Mouse (Mus musculus) C2C12 (cell line): ENCODE results near the gene Slc35a3. TPM values are rescaled to one million over a fixed set of nuclear protein-coding genes. Genes with fewer than 3 reads are reported as not detected.

Experiments used
- H3K27me3 ChIP-seq: one replicate; pipeline ENCODE4 v1.6.1; 2011; ENCODE audit not compliant: control insufficient read depth, insufficient read depth, insufficient read length
- H3K36me3 ChIP-seq: one replicate; pipeline ENCODE4 v1.6.1; 2011; ENCODE audit not compliant: control insufficient read depth, insufficient read depth
- H3K4me3 ChIP-seq: one replicate; pipeline ENCODE4 v1.5.1; 2011; ENCODE audit warnings: mild to moderate bottlenecking, control low read depth; ENCODE audit not compliant: poor library complexity, insufficient read depth, severe bottlenecking
- H3K79me2 ChIP-seq: one replicate; pipeline ENCODE4 v1.6.1; 2011; ENCODE audit not compliant: control insufficient read depth, insufficient read depth
- H3K79me3 ChIP-seq: one replicate; pipeline ENCODE4 v1.6.1; 2011; ENCODE audit warnings: low read depth, control low read depth
- H3ac ChIP-seq: one replicate; pipeline ENCODE3; 2011; ENCODE audit warnings: low read depth; ENCODE audit not compliant: control insufficient read depth, insufficient read length
- CEBPB ChIP-seq: IDR thresholded peaks from one replicate; pipeline ENCODE4 v1.6.1; 2011; ENCODE audit warnings: low read depth, mild to moderate bottlenecking, control low read depth, moderate library complexity
- CTCF ChIP-seq: IDR thresholded peaks from one replicate; pipeline ENCODE4 v1.5.1; 2011; ENCODE audit not compliant: control insufficient read depth, insufficient read depth, insufficient read length
- FOSL1 ChIP-seq: IDR thresholded peaks from one replicate; pipeline ENCODE4 v1.8.0; 2011; ENCODE audit warnings: mild to moderate bottlenecking, low read length; ENCODE audit not compliant: poor library complexity, insufficient read depth, severe bottlenecking
- MAX ChIP-seq: IDR thresholded peaks from one replicate; pipeline ENCODE4 v1.6.1; 2011; ENCODE audit warnings: mild to moderate bottlenecking, control low read depth
- MYOD1 ChIP-seq: IDR thresholded peaks from one replicate; pipeline ENCODE4 v1.6.1; 2011; ENCODE audit warnings: low read depth; ENCODE audit not compliant: control insufficient read depth, insufficient read length
- MYOG ChIP-seq: IDR thresholded peaks from one replicate; pipeline ENCODE4 v1.6.1; 2011; ENCODE audit not compliant: control insufficient read depth, insufficient read length; ENCODE audit errors: extremely low read depth
- USF1 ChIP-seq: IDR thresholded peaks from one replicate; pipeline ENCODE4 v1.6.1; 2011; ENCODE audit warnings: low read depth, mild to moderate bottlenecking, control low read depth, moderate library complexity
- polyA plus RNA-seq: library from polyadenylated mRNA; unstranded; fragments of >200 nt; fragmentation: generic; extraction: Trizol; gene quantifications from one replicate; pipeline ENCODE4 v1.2.1, GENCODE M21; 2012; ENCODE audit warnings: missing spikeins

Slc35a3 gene
- polyA plus RNA-seq, 1 experiment, result 4.2 TPM

- Histone ChIP-seq H3K27me3 (no peaks in the 10 kb centered on the region), H3ac (no peak overlapping the region), H3K4me3 (no peak overlapping the region), H3K79me3 (no peaks in the 10 kb centered on the region), H3K79me2 (no peaks in the 10 kb centered on the region), H3K36me3 (peaks cover 61% of the 10 kb centered on the region)
- TF ChIP-seq USF1, result no peak
- TF ChIP-seq CTCF, result no peak
Measured at GRCm38 (mm10) chr3:116632971-116633370, 79.7 kb downstream of the Slc35a3 start.

GRCm38 (mm10) chr3:116631459-116631858, 81.2 kb downstream of the Slc35a3 start:
- Histone ChIP-seq H3K79me2 (no peaks in the 10 kb centered on the region), H3K4me3 (no peak overlapping the region), H3ac (no peak overlapping the region), H3K36me3 (peaks cover 61% of the 10 kb centered on the region), H3K79me3 (no peaks in the 10 kb centered on the region), H3K27me3 (no peaks in the 10 kb centered on the region)
- TF ChIP-seq MAX (no peak), FOSL1 (no peak), MYOD1 (no peak), USF1 (no peak), CTCF (no peak), MYOG (no peak), CEBPB (no peak)

GRCm38 (mm10) chr3:116622641-116623040, 90.0 kb downstream of the Slc35a3 start:
- no peaks in the 10 kb centered on the region for H3K79me3 ChIP-seq
- no peaks in the 10 kb centered on the region for H3K27me3 ChIP-seq
- H3K4me3 ChIP-seq, result no peak overlapping the region
- H3ac ChIP-seq, result no peak overlapping the region
- no peaks in the 10 kb centered on the region for H3K79me2 ChIP-seq
- peaks cover 38% of the 10 kb centered on the region for H3K36me3 ChIP-seq
- TF ChIP-seq MAX, result no peak
- no peak for TF ChIP-seq MYOD1
- TF ChIP-seq FOSL1, result no peak
- no peak for TF ChIP-seq MYOG
- TF ChIP-seq USF1, result no peak
- TF ChIP-seq CTCF, result no peak
- no peak for TF ChIP-seq CEBPB

- Histone ChIP-seq H3ac (no peak overlapping the region), H3K4me3 (no peak overlapping the region), H3K27me3 (no peaks in the 10 kb centered on the region), H3K79me3 (no peaks in the 10 kb centered on the region), H3K36me3 (peaks cover 45% of the 10 kb centered on the region), H3K79me2 (no peaks in the 10 kb centered on the region)
- TF ChIP-seq MYOG (no peak), CTCF (no peak), MAX (no peak), USF1 (no peak), FOSL1 (no peak), MYOD1 (no peak), CEBPB (no peak)
Measured at GRCm38 (mm10) chr3:116620636-116621370, 91.8 kb downstream of the Slc35a3 start.

Other genes with a start within 250 kb of the Slc35a3 start
- 52.7 TPM for gene Rtca, start 204.6 kb downstream of the Slc35a3 start, polyA plus RNA-seq
- 1.8 TPM for gene Dbt, start 199.8 kb downstream of the Slc35a3 start, polyA plus RNA-seq
- gene Lrrc39, start 149.9 kb downstream of the Slc35a3 start, polyA plus RNA-seq, result 0.15 TPM
- gene Sass6, start 117.8 kb downstream of the Slc35a3 start, polyA plus RNA-seq, result 4.1 TPM
- 3.5 TPM for gene Trmt13, start 98.2 kb downstream of the Slc35a3 start, polyA plus RNA-seq
- gene Mfsd14a, start 50.2 kb downstream of the Slc35a3 start, polyA plus RNA-seq, result 13.3 TPM
- gene Gm43191, start 31.6 kb downstream of the Slc35a3 start, polyA plus RNA-seq, result not detected
- 8.7 TPM for gene Agl, start 95.3 kb upstream of the Slc35a3 start, polyA plus RNA-seq
- 13.1 TPM for gene Frrs1, start 146.6 kb upstream of the Slc35a3 start, polyA plus RNA-seq